ENCODE assay signal across 19 mouse cellular contexts in genomic region chr14:8999815-9000214, GRCm38 (mm10).
"Had no signal": no experiment of that assay in that cellular context is flagged by ENCODE, and none has a peak within 500 bp of the region (broad histone marks: within the 10 kb centered on the region; RNA-seq: fewer than 3 reads in every experiment).

No protein-coding gene starts in this region.

- DNase-seq: kidney, adult 2 months; kidney, postnatal 25 days; layer of hippocampus, adult 9-11 months; liver, embryonic 13.5 days; lung, adult 2 months; lung, postnatal 14 days; lung, postnatal 4 days; right cerebral cortex, adult 18-20 months; right cerebral cortex, postnatal 14 days; right cerebral cortex, postnatal 4 days; thymus, adult 2 months; thymus, postnatal 14 days; thymus, postnatal 4 days had no signal

- H3K4me2 ChIP-seq: liver, embryonic 13.5 days; neural tube, embryonic 12.5 days; neural tube, embryonic 15.5 days had no signal

- H3K9ac ChIP-seq: liver, embryonic 13.5 days; neural tube, embryonic 12.5 days; neural tube, embryonic 15.5 days had no signal

- H3K36me3 ChIP-seq: liver, embryonic 13.5 days; neural tube, embryonic 12.5 days; neural tube, embryonic 15.5 days had no signal

- H3K9me3 ChIP-seq: liver, embryonic 13.5 days; neural tube, embryonic 12.5 days; neural tube, embryonic 15.5 days had no signal

- H3K27me3 ChIP-seq: liver, embryonic 13.5 days; neural tube, embryonic 12.5 days; neural tube, embryonic 15.5 days had no signal

- H3K27ac ChIP-seq: kidney, postnatal 0 days; layer of hippocampus, adult 2 months; liver, embryonic 13.5 days; neural tube, embryonic 12.5 days; neural tube, embryonic 15.5 days; stomach, postnatal 0 days had no signal

- H3K4me3 ChIP-seq: layer of hippocampus, adult 2 months; liver, embryonic 13.5 days; neural tube, embryonic 12.5 days; neural tube, embryonic 15.5 days had no signal

- ATAC-seq: intestine, postnatal 0 days had no signal

- H3K4me1 ChIP-seq: liver, embryonic 13.5 days; neural tube, embryonic 12.5 days; neural tube, embryonic 15.5 days had no signal
